8 mouse cellular contexts compared by ENCODE assay signal in the genomic region with DNA sequence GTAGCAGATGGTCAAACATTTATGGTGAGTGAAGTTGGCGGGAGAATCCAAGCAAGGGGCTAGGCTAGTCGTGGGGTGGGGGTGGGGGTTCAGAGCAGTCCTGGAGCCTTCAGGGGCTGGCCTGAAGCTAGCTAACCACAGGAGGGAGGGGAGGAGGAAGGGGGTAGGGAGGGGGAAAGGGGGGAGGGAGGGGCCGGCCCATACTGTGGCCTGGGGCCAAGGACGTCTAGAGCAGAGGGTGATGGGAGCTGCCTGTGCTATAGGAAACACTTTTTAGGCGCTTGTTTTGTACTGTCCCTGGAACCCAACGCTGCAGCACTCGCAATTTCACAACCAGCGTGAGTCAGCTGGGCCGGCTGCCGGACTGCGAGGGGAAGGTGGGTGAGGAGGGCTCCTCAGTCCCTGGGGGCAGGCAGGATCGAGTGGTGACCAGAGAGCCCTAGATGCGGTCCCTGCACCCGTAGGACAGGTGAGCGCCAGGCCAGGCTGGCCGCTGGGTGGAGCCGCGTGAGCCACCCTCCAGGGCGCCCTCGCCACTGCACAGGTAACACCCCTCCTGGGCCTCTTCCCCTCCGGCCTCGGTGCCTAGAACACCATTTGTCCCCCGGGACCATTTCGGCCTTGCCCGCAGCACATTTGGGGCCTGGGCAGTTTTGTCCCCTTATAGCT. TPM values are rescaled to one million over a fixed set of nuclear protein-coding genes. Genes with fewer than 3 reads are reported as not detected.
DNase-seq lines count a peak whose midpoint lies in the region; ATAC-seq and TF ChIP-seq lines count a peak whose summit lies in the region.

No protein-coding gene starts in this region.

- WGBS in intestine, embryonic 16.5 days = 12% methylated on average over 24 of the region's 25 CpGs
- 25% methylated on average over 20 of the region's 25 CpGs for WGBS in limb, embryonic 14.5 days
- WGBS in midbrain, embryonic 14.5 days = 23% methylated on average over 24 of the region's 25 CpGs

- peak overlapping the region; percentile 57 for H3K4me2 ChIP-seq in intestine, embryonic 16.5 days (ENCODE audit: low read depth, low read length)
- H3K4me2 ChIP-seq in limb, embryonic 14.5 days (replicated peaks; ENCODE audit: low read depth, low read length, severe bottlenecking) = peak overlapping the region; percentile 53
- H3K4me2 ChIP-seq in midbrain, embryonic 14.5 days (ENCODE audit: low read length) = peak overlapping the region; percentile 62

- no peak for TF ChIP-seq CTCF in left cerebral cortex, adult 2 months (IDR thresholded peaks at IDR 0.05)

- no peaks in the 10 kb centered on the region for H3K4me1 ChIP-seq in intestine, embryonic 16.5 days (ENCODE audit: control insufficient read depth, insufficient read depth, low read length)
- H3K4me1 ChIP-seq in limb, embryonic 14.5 days (ENCODE audit: control insufficient read depth, insufficient read depth, low read length) = no peaks in the 10 kb centered on the region
- 0 out of 2 replicates have a peak, but pooled peaks cover 5% of the 10 kb centered on the region for H3K4me1 ChIP-seq in midbrain, embryonic 14.5 days (ENCODE audit: control insufficient read depth, insufficient read depth, low read length)

- H3K4me3 ChIP-seq in left cerebral cortex, adult 2 months = peak overlapping the region; percentile 54
- H3K4me3 ChIP-seq in intestine, embryonic 16.5 days (ENCODE audit: low read length) = peak overlapping the region; percentile 56
- H3K4me3 ChIP-seq in limb, embryonic 14.5 days (replicated peaks; ENCODE audit: low read length) = peak overlapping the region; percentile 56
- peak overlapping the region; percentile 53 for H3K4me3 ChIP-seq in midbrain, embryonic 14.5 days (replicated peaks; ENCODE audit: low read depth, low read length)

- intact Hi-C loops in left cerebral cortex, adult 2 months (cut with DNase I) = no loop called here
- intact Hi-C loops in gastrocnemius, postnatal 36 days (cut with DNase I) = no loop called here

- peak overlapping the region; percentile 88 for H3K27ac ChIP-seq in left cerebral cortex, adult 2 months
- H3K27ac ChIP-seq in intestine, embryonic 16.5 days (ENCODE audit: low read length) = peak overlapping the region; percentile 80
- peak overlapping the region; percentile 80 for H3K27ac ChIP-seq in limb, embryonic 14.5 days (replicated peaks; ENCODE audit: low read depth, low read length)
- peak overlapping the region; percentile 81 for H3K27ac ChIP-seq in midbrain, embryonic 14.5 days (replicated peaks; ENCODE audit: low read depth, low read length)

- TF ChIP-seq POLR2A in limb, embryonic 14.5 days (IDR thresholded peaks at IDR 0.05; ENCODE audit: borderline replicate concordance, extremely low read depth, insufficient read depth, insufficient read length) = no peak

- peak; percentile 93 for ATAC-seq in intestine, embryonic 16.5 days
- ATAC-seq in limb, embryonic 14.5 days (ENCODE audit: low FRiP score, low read depth) = peak; percentile 81
- peak; percentile 85 for ATAC-seq in midbrain, embryonic 14.5 days (ENCODE audit: low FRiP score, low TSS enrichment)

- peak overlapping the region; percentile 78 for H3K9ac ChIP-seq in intestine, embryonic 16.5 days (ENCODE audit: low read depth, low read length)
- peak overlapping the region; percentile 65 for H3K9ac ChIP-seq in limb, embryonic 14.5 days (ENCODE audit: low read depth, low read length, severe bottlenecking)
- peak overlapping the region; percentile 72 for H3K9ac ChIP-seq in midbrain, embryonic 14.5 days (replicated peaks; ENCODE audit: low read length)

- no peaks in the 10 kb centered on the region for H3K36me3 ChIP-seq in intestine, embryonic 16.5 days (ENCODE audit: control insufficient read depth, insufficient read depth, low read length)
- H3K36me3 ChIP-seq in limb, embryonic 14.5 days (ENCODE audit: control insufficient read depth, insufficient read depth, low read length) = peaks cover 2% of the 10 kb centered on the region; the same call in 1 of the 2 replicates
- no peaks in the 10 kb centered on the region for H3K36me3 ChIP-seq in midbrain, embryonic 14.5 days (ENCODE audit: control insufficient read depth, insufficient read depth, low read length)

- no peaks in the 10 kb centered on the region for H3K27me3 ChIP-seq in intestine, embryonic 16.5 days (replicated peaks; ENCODE audit: control insufficient read depth, insufficient read depth, low read length)
- H3K27me3 ChIP-seq in limb, embryonic 14.5 days (ENCODE audit: control insufficient read depth, insufficient read depth, low read length) = no peaks in the 10 kb centered on the region
- no peaks in the 10 kb centered on the region for H3K27me3 ChIP-seq in midbrain, embryonic 14.5 days (ENCODE audit: control insufficient read depth, insufficient read depth, low read length)

- DNase-seq in left cerebral cortex, adult 2 months (ENCODE audit: extremely low spot score in 1 of 2, low spot score in 2 of 2) = peak; percentile 13 to 38
- DNase-seq in left cerebral cortex, adult 8-10 months (ENCODE audit: low spot score in 2 of 2) = no peak
- peak; percentile 47 for DNase-seq in embryo, embryonic 10 days (ENCODE audit: low spot score)
- peak; percentile 19 to 26 for DNase-seq in gastrocnemius, postnatal 36 days
- DNase-seq in limb, embryonic 14.5 days (ENCODE audit: low spot score) = peak; percentile 62
- DNase-seq in midbrain, embryonic 14.5 days = peak; percentile 64
- DNase-seq in spleen, adult 12 weeks (ENCODE audit: low spot score) = peak; percentile 11

- H3K9me3 ChIP-seq in intestine, embryonic 16.5 days (ENCODE audit: control insufficient read depth, low read length) = no peaks in the 10 kb centered on the region
- H3K9me3 ChIP-seq in limb, embryonic 14.5 days (ENCODE audit: control insufficient read depth, low read length) = no peaks in the 10 kb centered on the region
- no peaks in the 10 kb centered on the region for H3K9me3 ChIP-seq in midbrain, embryonic 14.5 days (ENCODE audit: control insufficient read depth, low read length)

RNA-seq across cellular contexts. Expression of gene Ctps2, which starts 0.5 kb away (rescaled TPM):
- 10 to 100 TPM; 63.4 to 73.2 TPM for total RNA-seq in left cerebral cortex, adult 2 months (2021)
- total RNA-seq in left cerebral cortex, adult 8-10 months (2022) = 10 to 100 TPM; 54.0 to 62.5 (median 58.2) TPM
- total RNA-seq in gastrocnemius, postnatal 36 days (2021) = 1 to 10 TPM; 4.9 to 5.3 TPM
- 54.7 and 69.4 TPM in 2 replicates for polyA plus RNA-seq in intestine, embryonic 16.5 days (2015; fragmentation: Nextera tagmentation; extraction: Ambion mirVana)
- 44.8 and 46.2 TPM in 2 replicates for polyA plus RNA-seq in limb, embryonic 14.5 days (2012; rRNA removed)
- 90.1 and 98.0 TPM in 2 replicates for polyA plus RNA-seq in limb, embryonic 14.5 days (2014; fragmentation: Nextera tagmentation; extraction: Ambion mirVana)
- 90.2 and 116 TPM in 2 replicates for polyA plus RNA-seq in midbrain, embryonic 14.5 days (2014; fragmentation: Nextera tagmentation; extraction: Ambion mirVana)

RNA-seq across cellular contexts. Expression of gene Syap1, which starts 13.3 kb away (rescaled TPM):
- 10 to 100 TPM; 25.2 to 28.4 TPM for total RNA-seq in left cerebral cortex, adult 2 months (2021)
- 10 to 100 TPM; 22.2 to 27.2 (median 25.4) TPM for total RNA-seq in left cerebral cortex, adult 8-10 months (2022)
- 10 to 100 TPM; 20.3 to 24.2 TPM for total RNA-seq in gastrocnemius, postnatal 36 days (2021)
- polyA plus RNA-seq in intestine, embryonic 16.5 days (2015; fragmentation: Nextera tagmentation; extraction: Ambion mirVana) = 31.3 and 35.1 TPM in 2 replicates
- 29.1 and 39.6 TPM in 2 replicates for polyA plus RNA-seq in limb, embryonic 14.5 days (2012; rRNA removed)
- polyA plus RNA-seq in limb, embryonic 14.5 days (2014; fragmentation: Nextera tagmentation; extraction: Ambion mirVana) = 49.8 and 52.6 TPM in 2 replicates
- 31.4 and 35.3 TPM in 2 replicates for polyA plus RNA-seq in midbrain, embryonic 14.5 days (2014; fragmentation: Nextera tagmentation; extraction: Ambion mirVana)

Comparison
In these comparisons a context has a peak if more than half of its experiments do, and no peak if none do; other contexts are left out.
1. DNase-seq: peak in left cerebral cortex, adult 2 months (2 of 2), embryo, embryonic 10 days (single experiment), gastrocnemius, postnatal 36 days (2 of 2), limb, embryonic 14.5 days (single experiment), midbrain, embryonic 14.5 days (single experiment) and spleen, adult 12 weeks (single experiment); none in left cerebral cortex, adult 8-10 months (0 of 2).
2. RNA of gene Ctps2, which starts 0.5 kb away (total RNA-seq): 63.4 to 73.2 TPM in left cerebral cortex, adult 2 months and 54.0 to 62.5 TPM in left cerebral cortex, adult 8-10 months; 4.9 to 5.3 TPM in gastrocnemius, postnatal 36 days; every median in the first group is over 4 times any median in the second.
3. Peak in every context shown above with its lines, with median percentiles within 50 percentile points of each other: H3K27ac ChIP-seq, H3K4me3 ChIP-seq, ATAC-seq, H3K4me2 ChIP-seq and H3K9ac ChIP-seq.